Mouse (Mus musculus) kidney, embryonic 14.5 days (tissue): Measurements from ENCODE around the gene Tmcc2. TPM values are rescaled to one million over a fixed set of nuclear protein-coding genes. Genes with fewer than 3 reads are reported as not detected.
"Not testable (repeated sequence)": the region's sequence is repeated elsewhere in the genome, so short reads cannot be mapped to it uniquely, and the experiment has no call there.

Source experiments
- ATAC-seq: fragments of 200-750 bp; cut with Nextera tagmentation; 2 replicates; pipeline ENCODE4 v1.8.0; 2017; ENCODE audit warnings: moderate number of reproducible peaks, mild to moderate bottlenecking, moderate TSS enrichment, moderate library complexity; ENCODE audit not compliant: low FRiP score, low TSS enrichment
- H3K27ac ChIP-seq: fragments of 300-500 bp; sonication (generic); 2 replicates; pipeline ENCODE4 v1.5.1; 2014; ENCODE audit warnings: low read depth, mild to moderate bottlenecking, low read length, moderate library complexity, mixed read lengths
- H3K27me3 ChIP-seq: fragments of 300-500 bp; sonication (generic); 2 replicates; pipeline ENCODE4 v1.6.1; 2014; ENCODE audit warnings: mild to moderate bottlenecking, low read length; ENCODE audit not compliant: control insufficient read depth, insufficient read depth
- H3K36me3 ChIP-seq: fragments of 300-500 bp; sonication (generic); 2 replicates; pipeline ENCODE4 v1.6.1; 2014; ENCODE audit warnings: low read length, mixed read lengths; ENCODE audit not compliant: control insufficient read depth, insufficient read depth
- H3K4me1 ChIP-seq: fragments of 300-500 bp; sonication (generic); 2 replicates; pipeline ENCODE4 v1.6.1; 2014; ENCODE audit warnings: low read length, mixed read lengths; ENCODE audit not compliant: control insufficient read depth, insufficient read depth
- H3K4me2 ChIP-seq: fragments of 300-500 bp; sonication (generic); replicated peaks from 2 replicates; pipeline ENCODE4 v1.6.1; 2014; ENCODE audit warnings: low read depth, mild to moderate bottlenecking, low read length
- H3K4me3 ChIP-seq: fragments of 300-500 bp; sonication (generic); 2 replicates; pipeline ENCODE4 v1.5.1; 2014; ENCODE audit warnings: mild to moderate bottlenecking, low read length
- H3K9ac ChIP-seq: fragments of 300-500 bp; sonication (generic); 2 replicates; pipeline ENCODE4 v1.6.1; 2014; ENCODE audit warnings: low read depth, mild to moderate bottlenecking, low read length, moderate library complexity
- H3K9me3 ChIP-seq: fragments of 300-500 bp; sonication (generic); 2 replicates; pipeline ENCODE4 v1.6.1; 2016; ENCODE audit warnings: low read length; ENCODE audit not compliant: control insufficient read depth
- WGBS: fragments of 180-500 bp; shearing (Covaris S2); extraction: QIAGEN DNeasy Blood & Tissue Kit; methylation state at CpG from one replicate; pipeline ENCODE4 v1.1.7; 2014; 5-methylcytosine and 5-hydroxymethylcytosine counted together
- polyA plus RNA-seq: library from polyadenylated mRNA; unstranded; fragments of >200 nt; fragmentation: Nextera tagmentation; extraction: Ambion mirVana; gene quantifications from 2 replicates; pipeline ENCODE4 v1.2.1, GENCODE M21; 2014

Gene Tmcc2
- polyA plus RNA-seq, 1 experiment from 2014 or later = 6.2 TPM

GRCm38 (mm10) chr1:132354234-132354633 lies 36.8 kb downstream of the Tmcc2 start:
- Histone ChIP-seq H3K4me1 (no peaks in the 10 kb centered on the region), H3K9me3 (no peaks in the 10 kb centered on the region), H3K36me3 (peaks cover 22% of the 10 kb centered on the region), H3K4me2 (no peak overlapping the region), H3K9ac (no peak overlapping the region), H3K27me3 (no peaks in the 10 kb centered on the region), H3K4me3 (no peak overlapping the region), H3K27ac (no peak overlapping the region)
- 73% methylated on average over 9 of the region's 9 CpGs for WGBS
- ATAC-seq = no peak

GRCm38 (mm10) chr1:132353389-132353788 lies 37.7 kb downstream of the Tmcc2 start:
- Histone ChIP-seq H3K4me2 (no peak overlapping the region), H3K27me3 (no peaks in the 10 kb centered on the region), H3K4me1 (no peaks in the 10 kb centered on the region), H3K27ac (no peak overlapping the region), H3K4me3 (no peak overlapping the region), H3K9ac (no peak overlapping the region), H3K9me3 (no peaks in the 10 kb centered on the region), H3K36me3 (peaks cover 14% of the 10 kb centered on the region)
- no peak for ATAC-seq
- WGBS = 41% methylated on average over 5 of the region's 5 CpGs

DNA sequence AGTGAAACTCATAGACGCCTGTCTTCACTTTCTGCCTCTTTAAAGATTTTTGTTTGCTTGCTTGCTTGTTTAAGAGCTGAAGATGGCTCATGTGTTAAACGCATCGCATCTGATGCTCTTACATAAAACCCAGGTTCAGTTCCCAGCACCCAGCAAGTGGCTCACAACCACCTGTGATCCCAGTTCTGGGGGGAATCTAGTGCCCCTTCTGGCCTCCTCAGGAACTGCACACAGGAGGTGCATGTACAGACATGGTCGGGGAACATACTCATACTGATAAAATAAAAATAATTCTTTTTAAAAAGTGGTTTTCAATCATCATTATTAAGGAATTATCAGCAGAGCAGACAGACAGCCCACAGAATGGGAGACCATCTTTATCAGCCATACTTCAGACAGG lies 40.0 kb downstream of the Tmcc2 start:
- H3K4me3 ChIP-seq = no peak overlapping the region
- H3K9me3 ChIP-seq = no peaks in the 10 kb centered on the region
- no peak overlapping the region for H3K4me2 ChIP-seq
- no peaks in the 10 kb centered on the region for H3K36me3 ChIP-seq
- no peak overlapping the region for H3K27ac ChIP-seq
- no peak for ATAC-seq
- no peaks in the 10 kb centered on the region for H3K4me1 ChIP-seq
- H3K27me3 ChIP-seq = no peaks in the 10 kb centered on the region
- WGBS = 96% methylated on average over 4 of the region's 4 CpGs
- H3K9ac ChIP-seq = no peak overlapping the region

GRCm38 (mm10) chr1:132349601-132350000 lies 41.5 kb downstream of the Tmcc2 start:
- ATAC-seq, H3K36me3 ChIP-seq, H3K4me3 ChIP-seq, H3K9ac ChIP-seq, H3K27ac ChIP-seq, H3K9me3 ChIP-seq, H3K27me3 ChIP-seq, H3K4me1 ChIP-seq, H3K4me2 ChIP-seq: not testable (repeated sequence)
- WGBS = 95% methylated on average over 3 of the region's 3 CpGs

GRCm38 (mm10) chr1:132349049-132349448 lies 42.0 kb downstream of the Tmcc2 start:
- H3K9me3 ChIP-seq, H3K4me1 ChIP-seq, H3K27me3 ChIP-seq, H3K27ac ChIP-seq, H3K4me2 ChIP-seq, H3K4me3 ChIP-seq, H3K36me3 ChIP-seq, H3K9ac ChIP-seq, ATAC-seq: not testable (repeated sequence)

GRCm38 (mm10) chr1:132348401-132348800 lies 42.7 kb downstream of the Tmcc2 start:
- no peak overlapping the region for H3K27ac ChIP-seq
- no peaks in the 10 kb centered on the region for H3K4me1 ChIP-seq
- 84% methylated on average over 5 of the region's 5 CpGs for WGBS
- ATAC-seq = no peak
- no peaks in the 10 kb centered on the region for H3K36me3 ChIP-seq
- H3K9me3 ChIP-seq = no peaks in the 10 kb centered on the region
- H3K9ac ChIP-seq = no peak overlapping the region
- no peaks in the 10 kb centered on the region for H3K27me3 ChIP-seq
- H3K4me2 ChIP-seq = no peak overlapping the region
- no peak overlapping the region for H3K4me3 ChIP-seq

- Histone ChIP-seq H3K4me2 (no peak overlapping the region), H3K9me3 (no peaks in the 10 kb centered on the region), H3K9ac (no peak overlapping the region), H3K4me1 (no peaks in the 10 kb centered on the region), H3K36me3 (no peaks in the 10 kb centered on the region), H3K27me3 (no peaks in the 10 kb centered on the region), H3K4me3 (no peak overlapping the region), H3K27ac (no peak overlapping the region)
- ATAC-seq = no peak
Measured at GRCm38 (mm10) chr1:132346951-132347350, 44.1 kb downstream of the Tmcc2 start.

DNA sequence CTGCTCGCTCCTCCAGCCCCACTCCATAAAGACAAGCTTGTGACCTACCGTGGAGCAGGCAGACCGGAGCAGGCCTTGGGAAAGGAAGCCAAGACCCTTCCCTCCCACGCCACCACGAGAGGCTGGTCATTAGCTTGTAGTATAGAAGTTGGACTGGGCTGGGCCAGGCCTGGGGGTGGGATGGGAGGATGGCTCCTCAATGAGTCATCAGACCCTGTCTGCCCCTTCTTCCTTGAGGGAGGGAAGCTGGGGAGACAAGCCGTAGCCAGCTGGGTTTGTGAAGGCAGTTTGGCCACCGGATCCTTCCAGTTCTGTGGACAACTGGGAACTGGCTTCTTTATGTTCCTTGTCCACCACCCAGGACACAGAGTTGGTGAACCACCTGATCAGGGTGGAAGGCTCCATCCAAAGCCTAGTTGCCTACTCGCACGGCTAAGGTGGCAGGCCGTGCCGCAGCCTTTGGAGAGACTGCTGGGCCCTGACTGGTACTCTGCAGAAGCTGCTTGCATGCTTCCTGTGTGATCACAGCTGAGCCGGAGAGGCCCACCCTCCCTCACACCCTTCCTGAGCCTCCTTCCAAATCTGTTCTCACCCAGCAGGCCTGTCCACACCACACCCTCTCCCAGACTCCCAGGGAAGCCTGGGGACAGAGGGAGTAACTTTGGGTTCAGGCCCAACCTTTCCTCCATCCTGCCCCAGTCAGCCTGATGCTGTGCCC lies 44.8 kb downstream of the Tmcc2 start:
- no peaks in the 10 kb centered on the region for H3K9me3 ChIP-seq
- no peak overlapping the region for H3K27ac ChIP-seq
- no peaks in the 10 kb centered on the region for H3K36me3 ChIP-seq
- 66% methylated on average over 12 of the region's 12 CpGs for WGBS
- no peak overlapping the region for H3K4me2 ChIP-seq
- no peaks in the 10 kb centered on the region for H3K4me1 ChIP-seq
- H3K4me3 ChIP-seq = no peak overlapping the region
- no peak overlapping the region for H3K9ac ChIP-seq
- no peaks in the 10 kb centered on the region for H3K27me3 ChIP-seq
- ATAC-seq = 0 out of 2 replicates have a peak, but pooled peaks have one; percentile 26

GRCm38 (mm10) chr1:132345514-132345913 lies 45.6 kb downstream of the Tmcc2 start:
- no peak overlapping the region for H3K4me3 ChIP-seq
- H3K9ac ChIP-seq = no peak overlapping the region
- no peaks in the 10 kb centered on the region for H3K36me3 ChIP-seq
- no peak for ATAC-seq
- no peak overlapping the region for H3K4me2 ChIP-seq
- H3K4me1 ChIP-seq = no peaks in the 10 kb centered on the region
- H3K27me3 ChIP-seq = no peaks in the 10 kb centered on the region
- 86% methylated on average over 4 of the region's 4 CpGs for WGBS
- no peak overlapping the region for H3K27ac ChIP-seq
- H3K9me3 ChIP-seq = no peaks in the 10 kb centered on the region
